Mouse (Mus musculus) myocyte (in vitro differentiated cells): ENCODE data around the gene Serinc4.
"Not testable (repeated sequence)": the region's sequence is repeated elsewhere in the genome, so short reads cannot be mapped to it uniquely, and the experiment has no call there.

Source experiments
- CEBPB ChIP-seq: IDR thresholded peaks from 2 replicates; pipeline ENCODE4 v1.6.1; 2011; ENCODE audit warnings: mild to moderate bottlenecking, moderate library complexity; ENCODE audit not compliant: poor library complexity, insufficient read depth, severe bottlenecking
- E2F4 ChIP-seq: IDR thresholded peaks from one replicate; pipeline ENCODE4 v1.6.1; 2011; ENCODE audit warnings: mild to moderate bottlenecking, control low read depth, moderate library complexity; ENCODE audit not compliant: insufficient read depth
- MYOD1 ChIP-seq, 3 experiments: IDR thresholded peaks; one replicate each; pipeline ENCODE4 v1.6.1; 2011; ENCODE audit warnings: control low read depth in 2 of 3, low read depth in 2 of 3, mild to moderate bottlenecking in 2 of 3, moderate library complexity in 1 of 3; ENCODE audit not compliant: insufficient read length in 2 of 3, control insufficient read depth in 1 of 3
- MYOG ChIP-seq, 3 experiments: IDR thresholded peaks; one replicate each; pipeline ENCODE4 v1.6.1; 2011; ENCODE audit warnings: control low read depth in 2 of 3, low read depth in 2 of 3, mild to moderate bottlenecking in 2 of 3; ENCODE audit not compliant: insufficient read length in 2 of 3, control insufficient read depth in 1 of 3, insufficient read depth in 1 of 3
- POLR2A ChIP-seq: IDR thresholded peaks from one replicate; pipeline ENCODE4 v1.6.1; 2011; ENCODE audit warnings: low read depth, mild to moderate bottlenecking, control low read depth, moderate library complexity; ENCODE audit not compliant: insufficient read length
- POLR2AphosphoS2 ChIP-seq: IDR thresholded peaks from one replicate; pipeline ENCODE4 v1.6.1; 2011; ENCODE audit warnings: low read depth, control low read depth; ENCODE audit not compliant: insufficient read length
- SRF ChIP-seq: IDR thresholded peaks from one replicate; pipeline ENCODE4 v1.6.1; 2011; ENCODE audit warnings: low read depth; ENCODE audit not compliant: control insufficient read depth, insufficient read length
- TCF3 ChIP-seq: IDR thresholded peaks from one replicate; pipeline ENCODE4 v1.6.1; 2011; ENCODE audit warnings: low read depth, control low read depth; ENCODE audit not compliant: insufficient read length
- USF1 ChIP-seq: IDR thresholded peaks from one replicate; pipeline ENCODE4 v1.6.1; 2011; ENCODE audit warnings: low read depth, mild to moderate bottlenecking, control low read depth, moderate library complexity

- TF ChIP-seq USF1; POLR2A; MYOD1 (IDR thresholded peaks at IDR 0.05; ENCODE audit: control insufficient read depth in 1 of 3, insufficient read length in 2 of 3, low read depth in 2 of 3); POLR2AphosphoS2; MYOG (IDR thresholded peaks at IDR 0.05; ENCODE audit: control insufficient read depth in 1 of 3, insufficient read depth in 1 of 3, insufficient read length in 2 of 3, low read depth in 2 of 3); E2F4; TCF3; CEBPB; SRF: not testable (repeated sequence)
These were observed 18.7 kb upstream of the Serinc4 start for GRCm38 (mm10) chr2:121475306-121475705.
